Mouse (Mus musculus): ENCODE results near the gene Anapc7. TPM values are rescaled to one million over a fixed set of nuclear protein-coding genes. Genes with fewer than 3 reads are reported as not detected.

Gene Anapc7
- polyA plus RNA-seq, 1 experiment from 2014 or later: 27.1 TPM

GRCm38 (mm10) chr5:122401303-122401640, 20.2 kb upstream of the Anapc7 start:
- no peaks in the 10 kb centered on the region for H3K9me3 ChIP-seq (ENCODE audit: control insufficient read depth, low read length)
- no peaks in the 10 kb centered on the region for H3K4me1 ChIP-seq (replicated peaks; ENCODE audit: control insufficient read depth, insufficient read depth, low read length)
- H3K27ac ChIP-seq (ENCODE audit: low read depth, low read length): no peak overlapping the region
- no peak overlapping the region for H3K4me2 ChIP-seq (replicated peaks; ENCODE audit: low read depth, low read length)
- no peak for ATAC-seq (ENCODE audit: low FRiP score)
- WGBS: 24% methylated on average over 8 of the region's 8 CpGs
- no peak overlapping the region for H3K9ac ChIP-seq (ENCODE audit: low read depth, low read length)
- peaks cover 8% of the 10 kb centered on the region for H3K36me3 ChIP-seq (ENCODE audit: control insufficient read depth, insufficient read depth, low read length)
- H3K27me3 ChIP-seq (ENCODE audit: control insufficient read depth, insufficient read depth, low read length): no peaks in the 10 kb centered on the region
- DNase-seq (ENCODE audit: low spot score): peak; percentile 77
- no peak overlapping the region for H3K4me3 ChIP-seq (ENCODE audit: low read depth, low read length)

GRCm38 (mm10) chr5:122402160-122402559, 19.3 kb upstream of the Anapc7 start:
- DNase-seq (ENCODE audit: low spot score): no peak
- Histone ChIP-seq H3K4me3 (ENCODE audit: low read depth, low read length) (no peak overlapping the region), H3K27ac (ENCODE audit: low read depth, low read length) (no peak overlapping the region), H3K9ac (ENCODE audit: low read depth, low read length) (no peak overlapping the region), H3K36me3 (ENCODE audit: control insufficient read depth, insufficient read depth, low read length) (peaks cover 12% of the 10 kb centered on the region), H3K9me3 (ENCODE audit: control insufficient read depth, low read length) (no peaks in the 10 kb centered on the region), H3K4me1 (replicated peaks; ENCODE audit: control insufficient read depth, insufficient read depth, low read length) (no peaks in the 10 kb centered on the region), H3K4me2 (replicated peaks; ENCODE audit: low read depth, low read length) (no peak overlapping the region), H3K27me3 (ENCODE audit: control insufficient read depth, insufficient read depth, low read length) (no peaks in the 10 kb centered on the region)
- ATAC-seq (ENCODE audit: low FRiP score): no peak
- 86% methylated on average over 13 of the region's 13 CpGs for WGBS

GRCm38 (mm10) chr5:122402772-122403171, 18.7 kb upstream of the Anapc7 start:
- DNase-seq (ENCODE audit: low spot score) (no peak), ATAC-seq (ENCODE audit: low FRiP score) (no peak)
- no peak overlapping the region for H3K4me3 ChIP-seq (ENCODE audit: low read depth, low read length)
- no peaks in the 10 kb centered on the region for H3K27me3 ChIP-seq (ENCODE audit: control insufficient read depth, insufficient read depth, low read length)
- H3K36me3 ChIP-seq (ENCODE audit: control insufficient read depth, insufficient read depth, low read length): peaks cover 12% of the 10 kb centered on the region
- H3K4me2 ChIP-seq (replicated peaks; ENCODE audit: low read depth, low read length): no peak overlapping the region
- no peak overlapping the region for H3K9ac ChIP-seq (ENCODE audit: low read depth, low read length)
- H3K9me3 ChIP-seq (ENCODE audit: control insufficient read depth, low read length): no peaks in the 10 kb centered on the region
- H3K27ac ChIP-seq (ENCODE audit: low read depth, low read length): no peak overlapping the region
- 90% methylated on average over 5 of the region's 5 CpGs for WGBS
- H3K4me1 ChIP-seq (replicated peaks; ENCODE audit: control insufficient read depth, insufficient read depth, low read length): no peaks in the 10 kb centered on the region

GRCm38 (mm10) chr5:122403362-122403761, 18.1 kb upstream of the Anapc7 start:
- ATAC-seq (ENCODE audit: low FRiP score) (no peak), DNase-seq (ENCODE audit: low spot score) (no peak)
- Histone ChIP-seq H3K4me1 (replicated peaks; ENCODE audit: control insufficient read depth, insufficient read depth, low read length) (no peaks in the 10 kb centered on the region), H3K36me3 (ENCODE audit: control insufficient read depth, insufficient read depth, low read length) (peaks cover 12% of the 10 kb centered on the region), H3K27ac (ENCODE audit: low read depth, low read length) (no peak overlapping the region), H3K4me3 (ENCODE audit: low read depth, low read length) (no peak overlapping the region), H3K27me3 (ENCODE audit: control insufficient read depth, insufficient read depth, low read length) (no peaks in the 10 kb centered on the region), H3K9ac (ENCODE audit: low read depth, low read length) (no peak overlapping the region), H3K4me2 (replicated peaks; ENCODE audit: low read depth, low read length) (no peak overlapping the region), H3K9me3 (ENCODE audit: control insufficient read depth, low read length) (no peaks in the 10 kb centered on the region)
- 93% methylated on average over 12 of the region's 12 CpGs for WGBS

- 96% methylated on average over 10 of the region's 10 CpGs for WGBS
- no peak for ATAC-seq (ENCODE audit: low FRiP score)
These were observed 16.0 kb upstream of the Anapc7 start for GRCm38 (mm10) chr5:122405537-122405936.

GRCm38 (mm10) chr5:122409692-122410645, 11.5 kb upstream of the Anapc7 start:
- WGBS: 84% methylated on average over 19 of the region's 19 CpGs
- DNase-seq (ENCODE audit: low spot score) (no peak), ATAC-seq (ENCODE audit: low FRiP score) (no peak)
- H3K9ac ChIP-seq (ENCODE audit: low read depth, low read length): no peak overlapping the region
- no peak overlapping the region for H3K4me2 ChIP-seq (replicated peaks; ENCODE audit: low read depth, low read length)
- no peaks in the 10 kb centered on the region for H3K27me3 ChIP-seq (ENCODE audit: control insufficient read depth, insufficient read depth, low read length)
- H3K9me3 ChIP-seq (ENCODE audit: control insufficient read depth, low read length): no peaks in the 10 kb centered on the region
- H3K4me3 ChIP-seq (ENCODE audit: low read depth, low read length): no peak overlapping the region
- H3K27ac ChIP-seq (ENCODE audit: low read depth, low read length): no peak overlapping the region
- H3K4me1 ChIP-seq (replicated peaks; ENCODE audit: control insufficient read depth, insufficient read depth, low read length): no peaks in the 10 kb centered on the region
- peaks cover 9% of the 10 kb centered on the region; the same call in 1 of the 2 replicates for H3K36me3 ChIP-seq (ENCODE audit: control insufficient read depth, insufficient read depth, low read length)

More at GRCm38 (mm10) chr5:122405537-122405936, 16.0 kb upstream of the Anapc7 start:
- Histone ChIP-seq H3K4me1 (replicated peaks; ENCODE audit: control insufficient read depth, insufficient read depth, low read length) (no peaks in the 10 kb centered on the region), H3K36me3 (ENCODE audit: control insufficient read depth, insufficient read depth, low read length) (peaks cover 14% of the 10 kb centered on the region), H3K27ac (ENCODE audit: low read depth, low read length) (no peak overlapping the region), H3K4me2 (replicated peaks; ENCODE audit: low read depth, low read length) (no peak overlapping the region), H3K9ac (ENCODE audit: low read depth, low read length) (no peak overlapping the region), H3K4me3 (ENCODE audit: low read depth, low read length) (no peak overlapping the region), H3K9me3 (ENCODE audit: control insufficient read depth, low read length) (no peaks in the 10 kb centered on the region), H3K27me3 (ENCODE audit: control insufficient read depth, insufficient read depth, low read length) (no peaks in the 10 kb centered on the region)
- DNase-seq (ENCODE audit: low spot score): no peak

GRCm38 (mm10) chr5:122411892-122412291, 9.6 kb upstream of the Anapc7 start:
- Histone ChIP-seq H3K9me3 (ENCODE audit: control insufficient read depth, low read length) (no peaks in the 10 kb centered on the region), H3K4me2 (replicated peaks; ENCODE audit: low read depth, low read length) (no peak overlapping the region), H3K27me3 (ENCODE audit: control insufficient read depth, insufficient read depth, low read length) (no peaks in the 10 kb centered on the region), H3K9ac (ENCODE audit: low read depth, low read length) (no peak overlapping the region), H3K4me1 (replicated peaks; ENCODE audit: control insufficient read depth, insufficient read depth, low read length) (no peaks in the 10 kb centered on the region), H3K36me3 (ENCODE audit: control insufficient read depth, insufficient read depth, low read length) (0 out of 2 replicates have a peak, but pooled peaks cover 2% of the 10 kb centered on the region), H3K4me3 (ENCODE audit: low read depth, low read length) (no peak overlapping the region), H3K27ac (ENCODE audit: low read depth, low read length) (no peak overlapping the region)
- DNase-seq (ENCODE audit: low spot score) (no peak), ATAC-seq (ENCODE audit: low FRiP score) (no peak)
- 86% methylated on average over 5 of the region's 5 CpGs for WGBS

- DNase-seq (ENCODE audit: low spot score) (no peak), ATAC-seq (ENCODE audit: low FRiP score) (no peak)
- H3K9me3 ChIP-seq (ENCODE audit: control insufficient read depth, low read length): no peaks in the 10 kb centered on the region
- 75% methylated on average over 6 of the region's 6 CpGs for WGBS
- no peak overlapping the region for H3K4me2 ChIP-seq (replicated peaks; ENCODE audit: low read depth, low read length)
- 0 out of 2 replicates have a peak, but pooled peaks cover 2% of the 10 kb centered on the region for H3K36me3 ChIP-seq (ENCODE audit: control insufficient read depth, insufficient read depth, low read length)
- no peaks in the 10 kb centered on the region for H3K27me3 ChIP-seq (ENCODE audit: control insufficient read depth, insufficient read depth, low read length)
- H3K9ac ChIP-seq (ENCODE audit: low read depth, low read length): no peak overlapping the region
- H3K27ac ChIP-seq (ENCODE audit: low read depth, low read length): no peak overlapping the region
- no peak overlapping the region for H3K4me3 ChIP-seq (ENCODE audit: low read depth, low read length)
- no peaks in the 10 kb centered on the region for H3K4me1 ChIP-seq (replicated peaks; ENCODE audit: control insufficient read depth, insufficient read depth, low read length)
These were observed 8.7 kb upstream of the Anapc7 start for GRCm38 (mm10) chr5:122412826-122413225.

- H3K27ac ChIP-seq (ENCODE audit: low read depth, low read length): no peak overlapping the region
- no peak overlapping the region for H3K4me3 ChIP-seq (ENCODE audit: low read depth, low read length)
- no peaks in the 10 kb centered on the region for H3K9me3 ChIP-seq (ENCODE audit: control insufficient read depth, low read length)
- H3K4me1 ChIP-seq (replicated peaks; ENCODE audit: control insufficient read depth, insufficient read depth, low read length): no peaks in the 10 kb centered on the region
- no peaks in the 10 kb centered on the region for H3K27me3 ChIP-seq (ENCODE audit: control insufficient read depth, insufficient read depth, low read length)
- ATAC-seq (ENCODE audit: low FRiP score) (no peak), DNase-seq (ENCODE audit: low spot score) (no peak)
- no peak overlapping the region for H3K4me2 ChIP-seq (replicated peaks; ENCODE audit: low read depth, low read length)
- no peak overlapping the region for H3K9ac ChIP-seq (ENCODE audit: low read depth, low read length)
- 94% methylated on average over 5 of the region's 5 CpGs for WGBS
- H3K36me3 ChIP-seq (ENCODE audit: control insufficient read depth, insufficient read depth, low read length): 0 out of 2 replicates have a peak, but pooled peaks cover 2% of the 10 kb centered on the region
These were observed 7.1 kb upstream of the Anapc7 start for GRCm38 (mm10) chr5:122414351-122414750.
